Mouse (Mus musculus) liver (tissue): ENCODE measurements around the gene Ulk2.
A peak's percentile ranks its signal among the peaks of the same experiment; 100 is the strongest.

Source experiments
- DNase-seq: peaks from one replicate; pipeline ENCODE4 v3.0.0-alpha.2; 2020; ENCODE audit warnings: mixed read lengths

Ulk2 gene

GRCm38 (mm10) chr11:61760518-61760917 is 94.4 kb downstream of the Ulk2 start:
- DNase-seq = peak; percentile 23

DNA sequence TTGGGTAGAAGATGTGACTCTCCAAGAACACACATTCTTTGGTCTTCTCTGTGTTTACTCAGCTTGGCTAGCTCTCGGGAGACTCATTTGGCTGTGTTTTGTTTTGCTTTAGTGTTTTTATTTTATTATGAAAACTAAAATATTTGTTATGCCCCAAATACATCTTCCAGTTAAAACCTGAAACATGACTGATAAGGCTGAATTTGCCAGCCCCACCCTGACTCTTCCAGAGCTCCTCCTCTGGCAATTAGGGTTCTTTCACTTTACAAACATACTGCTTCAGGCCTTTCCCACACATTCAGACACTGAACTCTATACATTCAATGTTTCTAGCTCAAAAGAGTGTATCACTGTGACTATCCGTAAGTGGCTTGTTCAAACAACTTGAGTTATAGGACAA is 97.7 kb downstream of the Ulk2 start:
- peak; percentile 25 for DNase-seq

DNA sequence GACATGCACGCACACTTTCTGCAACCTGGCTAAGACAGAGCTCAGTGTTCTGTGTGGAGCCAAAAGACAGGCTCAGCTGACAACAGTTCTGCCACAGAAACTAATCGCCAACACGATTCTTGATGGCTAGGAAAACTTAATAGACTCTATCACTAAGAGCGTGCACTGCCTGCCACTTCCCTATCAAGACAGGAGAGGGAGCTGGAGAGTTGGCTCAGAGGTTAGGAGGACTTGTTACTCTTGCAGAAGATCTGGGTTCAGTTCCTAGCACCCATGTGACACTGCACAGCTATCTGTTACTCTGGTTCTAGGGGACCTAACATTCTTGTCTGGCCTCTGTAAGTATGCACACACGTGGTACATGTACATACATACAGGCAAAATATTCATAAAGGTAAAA is 103.3 kb downstream of the Ulk2 start:
- peak; percentile 21 for DNase-seq

DNA sequence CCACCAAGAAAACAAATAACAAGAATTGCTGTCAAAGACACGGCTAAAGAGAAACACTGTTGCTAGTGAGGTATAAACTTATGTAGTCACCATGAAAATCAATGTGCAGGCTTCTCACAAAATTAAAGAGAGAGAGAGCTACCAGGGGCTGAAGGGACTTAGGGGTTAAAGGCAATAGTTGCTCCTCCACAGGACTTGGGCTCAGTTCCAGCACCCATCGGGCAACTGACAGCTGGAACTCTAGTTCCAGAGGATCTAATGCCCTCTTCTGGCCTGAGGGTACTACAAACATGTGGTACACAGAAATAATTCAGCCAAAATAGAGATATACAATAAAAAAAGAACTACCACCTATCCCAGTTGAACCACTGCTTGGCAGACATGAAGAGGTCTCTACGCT is 107.7 kb downstream of the Ulk2 start:
- no peak for DNase-seq

DNA sequence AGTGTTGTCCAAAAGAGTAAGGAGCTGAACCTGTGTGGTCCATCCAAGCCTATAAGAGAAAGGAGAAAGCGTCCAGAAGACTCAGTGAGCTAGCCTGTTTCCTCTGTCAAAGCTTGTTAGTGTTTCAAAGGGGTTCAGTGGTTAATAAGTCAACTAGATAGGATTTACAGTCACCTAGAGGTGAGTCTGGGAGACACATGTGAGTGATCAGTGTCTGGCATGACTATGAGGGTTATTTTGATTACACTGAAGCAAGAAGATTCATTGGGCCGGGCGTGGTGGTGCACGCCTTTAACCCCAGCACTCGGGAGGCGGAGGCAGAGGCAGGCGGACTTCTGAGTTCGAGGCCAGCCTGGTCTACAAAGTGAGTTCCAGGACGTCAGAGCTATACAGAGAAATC is 109.1 kb downstream of the Ulk2 start:
- DNase-seq = no peak

GRCm38 (mm10) chr11:61744460-61744859 is 110.4 kb downstream of the Ulk2 start:
- no peak for DNase-seq

DNA sequence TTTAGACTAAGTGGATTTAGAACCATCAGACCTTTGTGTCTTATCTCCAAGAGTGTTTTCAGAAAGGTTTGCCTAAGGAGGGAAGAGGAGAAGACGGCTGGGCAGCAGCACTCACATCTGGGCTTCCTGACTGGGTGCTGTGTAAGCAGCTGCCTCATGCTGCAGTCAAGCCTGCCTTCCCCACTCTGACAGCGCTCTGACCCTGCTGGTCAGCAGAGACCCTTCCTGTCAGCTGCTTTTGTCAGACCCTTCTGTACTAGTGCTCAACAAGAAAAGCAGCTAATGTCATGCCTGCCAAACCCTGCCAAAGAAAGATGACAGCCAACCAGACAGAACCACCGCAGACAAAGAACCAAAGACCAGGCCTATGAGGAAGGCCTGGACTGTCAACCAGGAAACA is 111.1 kb downstream of the Ulk2 start:
- no peak for DNase-seq

DNA sequence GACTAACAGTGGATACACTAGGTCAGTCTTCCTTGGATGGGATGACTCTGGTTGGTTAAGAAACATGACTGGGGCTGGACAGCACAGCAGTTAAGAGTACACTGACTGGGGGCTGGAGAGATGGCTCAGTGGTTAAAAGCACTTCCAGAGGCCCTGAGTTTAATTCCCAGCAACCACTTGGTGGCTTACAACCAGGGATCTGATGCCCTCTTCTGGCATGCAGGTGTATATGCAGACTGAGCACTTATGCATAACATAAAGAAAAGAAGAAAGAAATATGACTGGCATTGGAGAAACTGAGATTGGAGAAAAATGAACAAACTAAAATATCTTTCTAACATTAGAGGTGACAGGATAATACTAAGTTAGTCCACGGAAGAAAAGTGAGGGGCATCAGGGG is 114.4 kb downstream of the Ulk2 start:
- DNase-seq = no peak

DNA sequence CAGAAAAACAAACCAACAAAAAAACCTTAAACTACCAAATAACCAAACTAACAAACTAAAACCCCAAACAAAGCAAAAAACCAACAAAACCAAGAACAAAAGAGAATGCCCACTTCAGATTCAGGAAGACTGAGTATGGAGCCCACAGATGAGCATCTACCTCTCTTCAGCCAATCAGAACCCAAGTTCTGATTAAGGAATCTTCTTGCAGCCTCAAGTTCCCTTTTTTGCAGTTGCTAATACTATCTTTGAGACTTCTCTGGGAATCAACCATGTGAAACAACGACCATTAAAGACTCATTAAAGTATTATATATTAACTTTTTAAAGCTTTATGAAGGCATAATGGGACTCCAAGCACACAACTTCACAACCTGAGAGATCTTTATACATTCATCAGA is 117.6 kb downstream of the Ulk2 start:
- no peak for DNase-seq

DNA sequence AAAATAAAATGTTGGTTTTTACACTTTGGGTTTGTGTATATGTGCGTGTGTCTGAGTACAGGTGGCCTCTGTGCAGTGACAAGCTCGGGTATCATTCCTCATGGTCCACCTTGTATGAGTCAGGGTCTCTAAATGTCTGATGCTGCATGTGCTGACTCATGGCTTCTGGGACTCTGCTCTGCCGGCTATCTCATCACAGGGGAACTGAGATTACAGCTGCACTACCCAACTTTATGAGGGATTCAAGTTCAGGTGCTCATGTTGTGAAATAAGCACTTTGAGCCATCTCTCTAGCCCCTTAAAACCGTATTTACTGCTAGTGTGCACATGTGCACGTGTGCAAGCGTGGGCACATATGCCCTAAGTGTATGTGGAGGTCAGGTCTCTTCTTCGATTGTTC is 122.2 kb downstream of the Ulk2 start:
- DNase-seq = no peak

GRCm38 (mm10) chr11:61728037-61728436 is 126.8 kb downstream of the Ulk2 start:
- no peak for DNase-seq
